Mouse (Mus musculus) ZHBTc4 (cell line): ENCODE measurements around the gene Dedd.

Source experiments
- DNase-seq: peaks from one replicate; pipeline ENCODE4 v3.0.0-alpha.2; 2011; ENCODE audit warnings: low read depth, low spot score

The Dedd gene

GRCm38 (mm10) chr1:171360656-171361055 is 31.7 kb downstream of the Dedd start, which contains the start of gene Klhdc9:
Gene Klhdc9 (minus strand): TSS chr1:171360798.
- DNase-seq = peak; percentile 97

GRCm38 (mm10) chr1:171361106-171362103 is 32.5 kb downstream of the Dedd start:
- peak; percentile 88 for DNase-seq

GRCm38 (mm10) chr1:171365934-171366333 is 37.0 kb downstream of the Dedd start:
- no peak for DNase-seq

- no peak for DNase-seq
These were observed 41.1 kb downstream of the Dedd start, which contains the start of gene Nectin4 for GRCm38 (mm10) chr1:171369845-171370556. Gene Nectin4 (plus strand): TSS chr1:171370099.

GRCm38 (mm10) chr1:171372880-171373279 is 43.9 kb downstream of the Dedd start:
- DNase-seq = peak; percentile 50

- DNase-seq = no peak
These were observed 45.0 kb downstream of the Dedd start for GRCm38 (mm10) chr1:171373946-171374345.

GRCm38 (mm10) chr1:171375646-171376097 is 46.7 kb downstream of the Dedd start:
- DNase-seq = no peak

- DNase-seq = no peak
These were observed 49.4 kb downstream of the Dedd start for GRCm38 (mm10) chr1:171378298-171378697.

GRCm38 (mm10) chr1:171379935-171380599 is 51.1 kb downstream of the Dedd start:
- DNase-seq = peak; percentile 90

GRCm38 (mm10) chr1:171382096-171382620 is 53.2 kb downstream of the Dedd start:
- DNase-seq = no peak

GRCm38 (mm10) chr1:171384361-171384760 is 55.4 kb downstream of the Dedd start:
- peak; percentile 39 for DNase-seq

- DNase-seq = no peak
These were observed 56.2 kb downstream of the Dedd start for GRCm38 (mm10) chr1:171385171-171385570.

- DNase-seq = peak; percentile 68
These were observed 58.2 kb downstream of the Dedd start for GRCm38 (mm10) chr1:171387099-171387498.

- DNase-seq = no peak
These were observed 59.6 kb downstream of the Dedd start, which contains the start of gene Arhgap30 for GRCm38 (mm10) chr1:171388376-171389102. Gene Arhgap30 (plus strand): TSS chr1:171388954.

- no peak for DNase-seq
These were observed 61.2 kb downstream of the Dedd start for GRCm38 (mm10) chr1:171390101-171390500.
